ENCODE assay signal across 8 mouse cellular contexts in genomic region chr1:21344253-21344652, GRCm38 (mm10). TPM values are rescaled to one million over a fixed set of nuclear protein-coding genes. Genes with fewer than 3 reads are reported as not detected.
DNase-seq lines count a peak whose midpoint lies in the region; ATAC-seq and TF ChIP-seq lines count a peak whose summit lies in the region.

No protein-coding gene starts in this region.

- no peak overlapping the region for H3K4me2 ChIP-seq in kidney, embryonic 14.5 days (replicated peaks; ENCODE audit: low read depth, low read length)
- H3K4me2 ChIP-seq in embryonic facial prominence, embryonic 14.5 days (ENCODE audit: low read depth, low read length), result no peak overlapping the region
- no peak overlapping the region for H3K4me2 ChIP-seq in intestine, postnatal 0 days (replicated peaks; ENCODE audit: low read depth)
- H3K4me2 ChIP-seq in midbrain, embryonic 12.5 days (replicated peaks), result no peak overlapping the region

- DNase-seq in kidney, adult 11 months, result peak; percentile 16
- peak; percentile 65 for DNase-seq in adrenal gland, postnatal 14 days
- DNase-seq in embryonic facial prominence, embryonic 14.5 days (ENCODE audit: low spot score), result peak; percentile 52
- DNase-seq in left cerebral cortex, postnatal 14 days (ENCODE audit: low spot score in 2 of 2), result peak; percentile 36 to 71
- DNase-seq in splenic B cell, adult 2 months (ENCODE audit: low read depth, low spot score), result peak; percentile 59

- no peaks in the 10 kb centered on the region for H3K9me3 ChIP-seq in kidney, embryonic 14.5 days (ENCODE audit: control insufficient read depth, low read length)
- H3K9me3 ChIP-seq in embryonic facial prominence, embryonic 14.5 days (ENCODE audit: control insufficient read depth, low read length), result no peaks in the 10 kb centered on the region
- H3K9me3 ChIP-seq in intestine, postnatal 0 days (ENCODE audit: control insufficient read depth), result no peaks in the 10 kb centered on the region
- no peaks in the 10 kb centered on the region for H3K9me3 ChIP-seq in midbrain, embryonic 12.5 days

- H3K36me3 ChIP-seq in kidney, embryonic 14.5 days (ENCODE audit: control insufficient read depth, insufficient read depth, low read length), result no peaks in the 10 kb centered on the region
- no peaks in the 10 kb centered on the region for H3K36me3 ChIP-seq in embryonic facial prominence, embryonic 14.5 days (ENCODE audit: control insufficient read depth, insufficient read depth, low read length)
- H3K36me3 ChIP-seq in intestine, postnatal 0 days (ENCODE audit: control insufficient read depth, insufficient read depth), result no peaks in the 10 kb centered on the region
- no peaks in the 10 kb centered on the region for H3K36me3 ChIP-seq in midbrain, embryonic 12.5 days
- H3K36me3 ChIP-seq in splenic B cell, adult 2 months (ENCODE audit: control insufficient read depth, insufficient read depth, low read length, poor library complexity, severe bottlenecking), result no peaks in the 10 kb centered on the region

- 75% methylated on average over 4 of the region's 4 CpGs for WGBS in kidney, embryonic 14.5 days
- WGBS in embryonic facial prominence, embryonic 14.5 days, result 62% methylated on average over 4 of the region's 4 CpGs
- WGBS in intestine, postnatal 0 days, result 48% methylated on average over 4 of the region's 4 CpGs
- WGBS in midbrain, embryonic 12.5 days, result 59% methylated on average over 4 of the region's 4 CpGs

- H3K4me1 ChIP-seq in kidney, embryonic 14.5 days (ENCODE audit: control insufficient read depth, insufficient read depth, low read length), result no peaks in the 10 kb centered on the region
- H3K4me1 ChIP-seq in embryonic facial prominence, embryonic 14.5 days (ENCODE audit: control insufficient read depth, insufficient read depth, low read length), result no peaks in the 10 kb centered on the region
- no peaks in the 10 kb centered on the region for H3K4me1 ChIP-seq in intestine, postnatal 0 days (replicated peaks; ENCODE audit: control insufficient read depth, insufficient read depth, low read length)
- no peaks in the 10 kb centered on the region for H3K4me1 ChIP-seq in midbrain, embryonic 12.5 days

- no peak overlapping the region for H3K27ac ChIP-seq in kidney, embryonic 14.5 days (ENCODE audit: low read depth, low read length)
- no peak overlapping the region for H3K27ac ChIP-seq in embryonic facial prominence, embryonic 14.5 days (replicated peaks; ENCODE audit: low read depth, low read length)
- peak overlapping the region; percentile 57 for H3K27ac ChIP-seq in intestine, postnatal 0 days (ENCODE audit: low read depth, low read length)
- no peak overlapping the region for H3K27ac ChIP-seq in midbrain, embryonic 12.5 days (replicated peaks)

- H3K27me3 ChIP-seq in kidney, embryonic 14.5 days (ENCODE audit: control insufficient read depth, insufficient read depth, low read length), result no peaks in the 10 kb centered on the region
- H3K27me3 ChIP-seq in embryonic facial prominence, embryonic 14.5 days (replicated peaks; ENCODE audit: control insufficient read depth, insufficient read depth, low read length), result no peaks in the 10 kb centered on the region
- no peaks in the 10 kb centered on the region for H3K27me3 ChIP-seq in intestine, postnatal 0 days (replicated peaks; ENCODE audit: control insufficient read depth, insufficient read depth, low read length)
- no peaks in the 10 kb centered on the region for H3K27me3 ChIP-seq in midbrain, embryonic 12.5 days
- H3K27me3 ChIP-seq in splenic B cell, adult 2 months (ENCODE audit: control insufficient read depth, insufficient read depth, low read length, poor library complexity, severe bottlenecking), result no peaks in the 10 kb centered on the region

- intact Hi-C loops in left cerebral cortex, postnatal 14 days (cut with DNase I), result loop anchor here (2.0 to 10.0 kb wide), 3 partner anchors 127 to 409 kb away; partner anchors contain the start of gene Tmem14a

- TF ChIP-seq CTCF in intestine, postnatal 0 days (IDR thresholded peaks at IDR 0.05; ENCODE audit: low read depth), result peak; percentile 91

- no peak for ATAC-seq in kidney, embryonic 14.5 days (ENCODE audit: low FRiP score, low TSS enrichment)
- ATAC-seq in embryonic facial prominence, embryonic 14.5 days (ENCODE audit: low read depth), result no peak
- peak; percentile 86 for ATAC-seq in intestine, postnatal 0 days
- 0 out of 2 replicates have a peak, but pooled peaks have one; percentile 69 for ATAC-seq in midbrain, embryonic 12.5 days (ENCODE audit: low FRiP score, low read depth)

- no peak overlapping the region for H3K9ac ChIP-seq in kidney, embryonic 14.5 days (ENCODE audit: low read depth, low read length)
- H3K9ac ChIP-seq in embryonic facial prominence, embryonic 14.5 days (ENCODE audit: low read depth, low read length), result no peak overlapping the region
- H3K9ac ChIP-seq in intestine, postnatal 0 days (ENCODE audit: low read depth, low read length), result no peak overlapping the region
- no peak overlapping the region for H3K9ac ChIP-seq in midbrain, embryonic 12.5 days (replicated peaks)

- H3K4me3 ChIP-seq in kidney, embryonic 14.5 days (ENCODE audit: low read length), result no peak overlapping the region
- no peak overlapping the region for H3K4me3 ChIP-seq in embryonic facial prominence, embryonic 14.5 days (ENCODE audit: low read depth, low read length)
- no peak overlapping the region for H3K4me3 ChIP-seq in intestine, postnatal 0 days (ENCODE audit: low read depth, low read length)
- H3K4me3 ChIP-seq in midbrain, embryonic 12.5 days, result no peak overlapping the region

RNA-seq across cellular contexts. Expression of gene Khdc1a, which starts 5.2 kb away (rescaled TPM):
- not detected in 2 replicates for polyA plus RNA-seq in kidney, embryonic 14.5 days (2014; fragmentation: Nextera tagmentation; extraction: Ambion mirVana)
- total RNA-seq in adrenal gland, postnatal 14 days (2021), result not detected in 2 replicates
- not detected in 2 replicates for polyA plus RNA-seq in embryonic facial prominence, embryonic 14.5 days (2014; fragmentation: Nextera tagmentation; extraction: Ambion mirVana)
- not detected in 2 replicates for polyA plus RNA-seq in intestine, postnatal 0 days (2015; fragmentation: Nextera tagmentation; extraction: Ambion mirVana)
- total RNA-seq in left cerebral cortex, postnatal 14 days (2021), result not detected
- not detected in 2 replicates for polyA plus RNA-seq in midbrain, embryonic 12.5 days (2016; fragmentation: Nextera tagmentation; extraction: Ambion mirVana)

RNA-seq across cellular contexts. Expression of gene Khdc1c, which starts 23.9 kb away (rescaled TPM):
- not detected in 2 replicates for polyA plus RNA-seq in kidney, embryonic 14.5 days (2014; fragmentation: Nextera tagmentation; extraction: Ambion mirVana)
- total RNA-seq in adrenal gland, postnatal 14 days (2021), result not detected in 2 replicates
- polyA plus RNA-seq in embryonic facial prominence, embryonic 14.5 days (2014; fragmentation: Nextera tagmentation; extraction: Ambion mirVana), result not detected in 2 replicates
- polyA plus RNA-seq in intestine, postnatal 0 days (2015; fragmentation: Nextera tagmentation; extraction: Ambion mirVana), result not detected in 2 replicates
- not detected for total RNA-seq in left cerebral cortex, postnatal 14 days (2021)
- not detected in 2 replicates for polyA plus RNA-seq in midbrain, embryonic 12.5 days (2016; fragmentation: Nextera tagmentation; extraction: Ambion mirVana)

RNA-seq across cellular contexts. Expression of gene Khdc1b, which starts 39.1 kb away (rescaled TPM):
- 0.09 TPM in 1 of 2 replicates, not detected in the other for polyA plus RNA-seq in kidney, embryonic 14.5 days (2014; fragmentation: Nextera tagmentation; extraction: Ambion mirVana)
- total RNA-seq in adrenal gland, postnatal 14 days (2021), result not detected in 2 replicates
- 0.17 TPM in 1 of 2 replicates, not detected in the other for polyA plus RNA-seq in embryonic facial prominence, embryonic 14.5 days (2014; fragmentation: Nextera tagmentation; extraction: Ambion mirVana)
- 0.07 and 0.08 TPM in 2 replicates for polyA plus RNA-seq in intestine, postnatal 0 days (2015; fragmentation: Nextera tagmentation; extraction: Ambion mirVana)
- total RNA-seq in left cerebral cortex, postnatal 14 days (2021), result not detected
- polyA plus RNA-seq in midbrain, embryonic 12.5 days (2016; fragmentation: Nextera tagmentation; extraction: Ambion mirVana), result 0.15 and 0.24 TPM in 2 replicates

Comparison
In these comparisons a context has a peak if more than half of its experiments do, and no peak if none do; other contexts are left out.
1. ATAC-seq: peak in intestine, postnatal 0 days (single experiment) and midbrain, embryonic 12.5 days (single experiment); none in kidney, embryonic 14.5 days (single experiment) and embryonic facial prominence, embryonic 14.5 days (single experiment).
2. Peak in every context shown above with its lines, with median percentiles within 50 percentile points of each other: DNase-seq.